Mouse (Mus musculus) myocyte (in vitro differentiated cells): Measurements from ENCODE around the gene Prrc2a.

Experiments
- MYOG ChIP-seq, 3 experiments: IDR thresholded peaks; one replicate each; pipeline ENCODE4 v1.6.1; 2011; ENCODE audit warnings: control low read depth in 2 of 3, low read depth in 2 of 3, mild to moderate bottlenecking in 2 of 3; ENCODE audit not compliant: insufficient read length in 2 of 3, control insufficient read depth in 1 of 3, insufficient read depth in 1 of 3
- POLR2A ChIP-seq: IDR thresholded peaks from one replicate; pipeline ENCODE4 v1.6.1; 2011; ENCODE audit warnings: low read depth, mild to moderate bottlenecking, control low read depth, moderate library complexity; ENCODE audit not compliant: insufficient read length

GRCm38 (mm10) chr17:35101161-35101560, 63.5 kb downstream of the Prrc2a start:
- TF ChIP-seq POLR2A (no peak), MYOG (IDR thresholded peaks at IDR 0.05; ENCODE audit: control insufficient read depth in 1 of 3, insufficient read depth in 1 of 3, insufficient read length in 2 of 3, low read depth in 2 of 3) (no peak)
